Mouse (Mus musculus) heart, postnatal 0 days (tissue): ENCODE measurements at regions not wholly inside any gene's neighbourhood (a gene's known extent, or its start where the extent isn't known, plus 50 kb on each side); places are given as distances from the start of the nearest gene placed in this dataset.

Experiments used
- CTCF ChIP-seq: IDR thresholded peaks from 2 replicates; pipeline ENCODE4 v1.5.1; 2016; ENCODE audit warnings: antibody characterized with exemption, control low read depth, low read depth
- EP300 ChIP-seq: IDR thresholded peaks from 2 replicates; pipeline ENCODE4 v1.6.1; 2016; ENCODE audit warnings: antibody characterized with exemption, low read depth

GRCm38 (mm10) chrX:11807883-11808262 lies 352.3 kb downstream of the Bcor start:
- TF ChIP-seq CTCF (no peak), EP300 (no peak)
